Comparison of ENCODE assay signal across 9 mouse cellular contexts in the genomic region with DNA sequence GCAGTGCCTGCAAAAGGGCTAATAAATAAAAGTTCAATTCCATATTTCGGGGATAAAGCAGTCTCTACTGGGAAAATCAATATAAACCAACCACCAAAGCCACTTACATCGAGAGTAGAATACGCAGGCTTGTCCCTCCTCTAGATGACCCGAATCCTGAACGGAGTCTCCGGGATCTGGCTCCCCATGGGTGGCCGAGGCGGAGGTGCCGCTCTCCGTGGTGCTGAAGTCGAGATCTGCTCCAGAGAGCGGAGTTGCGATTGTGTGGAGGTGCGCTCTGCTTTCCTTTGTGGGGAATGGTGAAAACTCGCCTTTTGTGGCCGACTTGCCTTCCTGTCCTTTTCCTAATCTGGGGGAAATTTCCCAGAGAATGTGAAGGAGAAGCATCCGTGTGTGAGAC. TPM values are rescaled to one million over a fixed set of nuclear protein-coding genes. Genes with fewer than 3 reads are reported as not detected.
DNase-seq lines count a peak whose midpoint lies in the region; ATAC-seq and TF ChIP-seq lines count a peak whose summit lies in the region.
"Had no signal": no experiment of that assay in that cellular context is flagged by ENCODE, and none has a peak within 500 bp of the region (broad histone marks: within the 10 kb centered on the region; RNA-seq: fewer than 3 reads in every experiment).

No protein-coding gene starts in this region.

- no peaks in the 10 kb centered on the region for H3K4me1 ChIP-seq in kidney, adult 2 months (ENCODE audit: control insufficient read depth, insufficient read depth, low read length)
- H3K4me1 ChIP-seq in kidney, embryonic 15.5 days, result no peaks in the 10 kb centered on the region
- H3K4me1 ChIP-seq in liver, postnatal 0 days (ENCODE audit: insufficient read depth), result no peaks in the 10 kb centered on the region
- H3K4me1 ChIP-seq in olfactory bulb, adult 2 months (ENCODE audit: control insufficient read depth, insufficient read depth, low read length), result no peaks in the 10 kb centered on the region; the same call in 1 of the 2 replicates
- H3K4me1 ChIP-seq: heart, embryonic 15.5 days had no signal

- no peaks in the 10 kb centered on the region for H3K9me3 ChIP-seq in kidney, embryonic 15.5 days (replicated peaks)
- H3K9me3 ChIP-seq in liver, postnatal 0 days (ENCODE audit: low read length), result no peaks in the 10 kb centered on the region
- H3K9me3 ChIP-seq: heart, embryonic 15.5 days had no signal

- H3K4me2 ChIP-seq in kidney, embryonic 15.5 days, result no peak overlapping the region
- no peak overlapping the region for H3K4me2 ChIP-seq in liver, postnatal 0 days (ENCODE audit: low read depth, low read length)
- H3K4me2 ChIP-seq: heart, embryonic 15.5 days had no signal

- H3K27ac ChIP-seq in kidney, adult 2 months (ENCODE audit: insufficient read depth, low read depth, low read length), result no peak overlapping the region
- no peak overlapping the region for H3K27ac ChIP-seq in kidney, embryonic 15.5 days
- no peak overlapping the region for H3K27ac ChIP-seq in liver, postnatal 0 days (ENCODE audit: low read depth)
- H3K27ac ChIP-seq in olfactory bulb, adult 2 months (ENCODE audit: insufficient read depth, low read depth, low read length), result no peak overlapping the region
- H3K27ac ChIP-seq: heart, embryonic 15.5 days had no signal

- no peak for TF ChIP-seq POLR2A in kidney, adult 2 months (IDR thresholded peaks at IDR 0.05; ENCODE audit: low read depth, low read length)
- no peak for TF ChIP-seq POLR2A in olfactory bulb, adult 2 months (IDR thresholded peaks at IDR 0.05; ENCODE audit: insufficient read depth, low read depth, low read length)

- peak; percentile 25 for DNase-seq in kidney, adult 2 months
- peak; percentile 26 for DNase-seq in WW6 (ENCODE audit: low read depth, low spot score)
- DNase-seq in embryo, embryonic 10 days (ENCODE audit: low spot score), result peak; percentile 89
- DNase-seq in heart, postnatal 36 days, result peak; percentile 38 to 69
- DNase-seq in liver, postnatal 0 days, result peak; percentile 61
- DNase-seq in c-Kit-positive CD71-positive TER-119-positive erythroid progenitor cells, embryonic 14.5 days (ENCODE audit: low spot score), result no peak

- no peak overlapping the region for H3K9ac ChIP-seq in kidney, embryonic 15.5 days
- H3K9ac ChIP-seq in liver, postnatal 0 days (replicated peaks), result no peak overlapping the region
- H3K9ac ChIP-seq: heart, embryonic 15.5 days had no signal

- ATAC-seq in kidney, embryonic 15.5 days (replicated peaks; ENCODE audit: low FRiP score), result no peak
- ATAC-seq in liver, postnatal 0 days, result no peak

- WGBS in kidney, adult 2 months, result 4% methylated on average over 17 of the region's 17 CpGs
- 2% methylated on average over 17 of the region's 17 CpGs for WGBS in kidney, embryonic 15.5 days
- 6% methylated on average over 17 of the region's 17 CpGs for WGBS in liver, postnatal 0 days (ENCODE audit: insufficient replicate concordance)
- WGBS in olfactory bulb, adult 2 months, result 12% methylated on average over 17 of the region's 17 CpGs

- H3K36me3 ChIP-seq in kidney, adult 2 months (ENCODE audit: control insufficient read depth, insufficient read depth, low read length), result no peaks in the 10 kb centered on the region
- H3K36me3 ChIP-seq in kidney, embryonic 15.5 days, result no peaks in the 10 kb centered on the region
- H3K36me3 ChIP-seq in liver, postnatal 0 days (replicated peaks; ENCODE audit: insufficient read depth, low read length), result no peaks in the 10 kb centered on the region
- H3K36me3 ChIP-seq: heart, embryonic 15.5 days had no signal

- TF ChIP-seq EP300 in liver, postnatal 0 days (IDR thresholded peaks at IDR 0.05; ENCODE audit: low read depth), result no peak

- TF ChIP-seq CTCF in kidney, adult 2 months (conservative IDR thresholded peaks at IDR 0.05; ENCODE audit: insufficient read depth, insufficient read length, low read depth, low read length), result no peak
- no peak for TF ChIP-seq CTCF in liver, postnatal 0 days (IDR thresholded peaks at IDR 0.05; ENCODE audit: low read depth)
- TF ChIP-seq CTCF in olfactory bulb, adult 2 months (IDR thresholded peaks at IDR 0.05; ENCODE audit: insufficient read depth, low read depth, low read length), result no peak

- H3K27me3 ChIP-seq in kidney, adult 2 months (replicated peaks; ENCODE audit: control insufficient read depth, insufficient read depth, low read length), result no peaks in the 10 kb centered on the region
- peaks cover 14% of the 10 kb centered on the region; the same call in 1 of the 2 replicates for H3K27me3 ChIP-seq in kidney, embryonic 15.5 days
- H3K27me3 ChIP-seq in liver, postnatal 0 days (ENCODE audit: insufficient read depth, low read length), result 0 out of 2 replicates have a peak, but pooled peaks cover 3% of the 10 kb centered on the region

- H3K4me3 ChIP-seq in kidney, adult 2 months (ENCODE audit: insufficient read depth, low read depth, low read length), result no peak overlapping the region
- H3K4me3 ChIP-seq in kidney, embryonic 15.5 days (replicated peaks), result no peak overlapping the region
- no peak overlapping the region for H3K4me3 ChIP-seq in liver, postnatal 0 days (ENCODE audit: low read depth, low read length)
- peak overlapping the region; percentile 20; the same call in 1 of the 2 replicates for H3K4me3 ChIP-seq in olfactory bulb, adult 2 months (ENCODE audit: insufficient read depth, low read depth, low read length)
- H3K4me3 ChIP-seq: heart, embryonic 15.5 days had no signal

- intact Hi-C loops in heart, postnatal 36 days (cut with DNase I), result no loop called here

RNA-seq across cellular contexts. Expression of a gene that starts 0.4 kb away (rescaled TPM):
- not detected in 2 replicates for polyA plus RNA-seq in kidney, adult 2 months (2012; rRNA removed)
- polyA plus RNA-seq in kidney, embryonic 15.5 days (2015; fragmentation: Nextera tagmentation; extraction: Ambion mirVana), result 0.10 and 0.29 TPM in 2 replicates
- not detected for total RNA-seq in heart, postnatal 36 days (2021)
- polyA plus RNA-seq in liver, postnatal 0 days (2015; fragmentation: Nextera tagmentation; extraction: Ambion mirVana), result not detected in 2 replicates
- not detected in 2 replicates for polyA plus RNA-seq in olfactory bulb, adult 2 months (2012; ENCODE audit: insufficient read depth, insufficient read length, low replicate concordance, missing spikeins)
